Mouse (Mus musculus) heart, postnatal 14 days (tissue): Measurements from ENCODE around the gene Rnf216. TPM values are rescaled to one million over a fixed set of nuclear protein-coding genes. Genes with fewer than 3 reads are reported as not detected.
A peak's percentile ranks its signal among the peaks of the same experiment; 100 is the strongest.

ENCODE experiments used
- DNase-seq, 2 experiments: peaks; one replicate each; pipeline ENCODE4 v3.0.0; 2021 to 2022
- intact Hi-C: fragments of 180-260 bp; cut with DNase I; formaldehyde crosslinking; loops from one replicate; pipeline ENCODE4 v1.15.1; 2025
- total RNA-seq, 2 experiments: library from RNA; stranded (reverse); gene quantifications; 2 replicates each; pipeline ENCODE4 v1.2.3; 2021

Gene Rnf216
- total RNA-seq, 2 experiments from 2014 or later, result 25.7 to 29.4 TPM

- DNase-seq, result no peak
- intact Hi-C loops, result no loop called here
These were observed 80.1 kb downstream of the Rnf216 start for GRCm38 (mm10) chr5:143032639-143033146.

GRCm38 (mm10) chr5:143031681-143032080, 81.1 kb downstream of the Rnf216 start:
- intact Hi-C loops, result no loop called here
- no peak for DNase-seq

DNA sequence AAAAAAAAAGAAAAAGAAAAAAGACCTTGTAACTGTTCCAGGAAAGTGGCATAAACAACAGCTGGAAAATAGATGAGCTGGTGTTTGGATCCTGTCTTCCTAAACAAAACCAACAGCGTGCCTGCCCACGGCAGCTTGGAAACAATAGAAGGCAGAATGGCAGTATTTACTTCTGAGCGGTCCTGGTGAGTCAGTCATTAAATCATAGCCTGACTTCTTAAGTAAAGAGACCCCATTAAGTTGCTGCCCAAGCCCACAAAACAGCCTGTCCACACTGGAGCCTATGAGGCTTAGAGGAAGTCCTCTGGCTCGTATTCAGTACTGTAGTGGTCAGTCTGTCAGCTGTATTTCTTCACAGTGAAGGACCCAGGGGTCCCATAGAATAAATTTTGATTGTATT, 81.6 kb downstream of the Rnf216 start:
- intact Hi-C loops, result no loop called here

DNA sequence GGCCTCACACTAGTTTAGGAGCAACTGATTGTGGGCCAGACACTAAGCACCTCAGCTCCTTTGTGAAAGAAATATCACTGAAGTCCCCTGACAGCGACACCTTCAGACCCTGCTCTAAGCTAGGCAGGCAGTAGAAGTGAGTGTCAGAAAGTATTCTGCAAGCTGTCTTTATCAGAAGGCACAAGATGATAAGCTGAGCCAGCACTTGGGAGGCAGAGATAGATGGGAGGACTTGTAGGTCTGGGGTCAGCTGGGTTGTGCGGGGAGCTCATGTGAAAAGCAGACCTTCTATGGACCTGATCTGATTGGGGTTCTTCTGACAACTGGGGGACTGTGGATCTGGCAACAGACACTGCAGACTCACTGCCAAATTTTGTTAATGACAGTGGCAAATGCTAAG, 88.9 kb downstream of the Rnf216 start:
- intact Hi-C loops, result no loop called here
- no peak for DNase-seq

More for the DNA sequence above, 81.6 kb downstream of the Rnf216 start:
- no peak for DNase-seq

GRCm38 (mm10) chr5:143022956-143023355, 89.8 kb downstream of the Rnf216 start:
- no peak for DNase-seq
- intact Hi-C loops, result no loop called here

GRCm38 (mm10) chr5:143017401-143017800, 95.4 kb downstream of the Rnf216 start:
- no peak for DNase-seq
- intact Hi-C loops, result loop anchor here (5.0 kb wide), 1 partner anchor 55 kb away; the partner anchor contains the start of gene Fscn1

DNA sequence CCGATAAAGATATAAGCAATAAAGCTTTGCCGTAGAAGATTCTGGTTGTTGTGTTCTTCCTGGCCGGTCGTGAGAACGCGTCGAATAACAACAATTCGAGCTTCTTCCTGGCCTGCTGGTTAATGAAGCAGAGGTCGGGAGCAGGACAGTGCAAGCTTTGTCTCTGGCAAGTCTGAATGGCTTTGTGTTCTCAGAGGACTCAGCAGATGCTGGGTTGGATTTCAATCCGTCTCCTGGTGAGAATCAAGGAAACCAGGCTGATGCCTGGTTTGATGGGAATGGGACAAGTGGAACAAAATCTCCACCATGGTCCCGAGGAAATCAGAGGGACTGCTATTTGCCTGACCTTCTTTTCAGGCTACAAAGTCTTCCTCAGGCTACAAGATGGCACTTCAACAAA, 103.4 kb downstream of the Rnf216 start:
- no peak for DNase-seq
- intact Hi-C loops, result no loop called here

DNA sequence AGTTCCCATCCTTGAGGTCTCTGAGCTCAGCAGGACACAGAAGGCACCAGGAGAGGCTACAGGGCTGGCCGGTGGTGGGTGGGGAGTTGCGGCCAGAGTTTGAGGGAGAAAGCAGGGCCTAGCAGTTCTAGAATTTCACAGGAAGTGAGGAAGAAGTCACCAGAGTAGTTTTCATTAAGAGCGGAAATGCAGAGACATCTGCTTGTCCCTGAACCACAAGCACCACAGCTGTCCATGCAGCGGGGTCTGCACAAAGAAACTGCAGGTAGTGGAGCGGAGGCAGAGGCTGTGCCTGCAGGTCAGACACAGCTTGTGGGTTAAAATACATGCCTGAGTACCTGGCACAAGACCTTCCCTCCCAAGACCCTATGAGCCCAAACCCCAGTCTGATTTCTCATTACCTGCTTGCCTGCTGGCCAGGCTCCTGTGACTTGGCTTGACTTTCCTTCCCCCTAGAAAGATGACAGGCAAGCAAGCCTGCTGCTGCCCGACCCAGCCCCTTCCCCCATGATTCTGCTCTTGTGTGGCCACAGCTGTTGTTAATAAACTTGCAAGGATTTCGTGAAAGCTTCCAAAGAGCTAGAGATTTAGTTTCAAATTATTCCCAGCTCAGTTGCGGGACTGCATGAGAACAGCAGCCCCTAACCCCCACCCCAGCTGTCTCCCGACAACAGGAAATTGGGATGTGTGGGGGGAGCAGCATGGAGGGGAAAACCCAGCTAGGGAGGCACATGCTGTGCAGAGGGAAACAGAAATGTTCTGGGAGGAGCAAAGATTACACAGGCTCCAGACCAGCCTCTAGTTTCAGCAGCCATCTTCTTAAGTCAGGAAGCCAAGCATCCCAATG, 111.9 kb downstream of the Rnf216 start:
- DNase-seq, result peak; percentile 39 to 51
- intact Hi-C loops, result loop anchor here (5.0 kb wide), 1 partner anchor 39 kb away; the partner anchor contains the start of gene Fscn1

- no peak for DNase-seq
- intact Hi-C loops, result loop anchor here (5.0 kb wide), 1 partner anchor 38 kb away; the partner anchor contains the start of gene Fscn1
These were observed 112.7 kb downstream of the Rnf216 start for GRCm38 (mm10) chr5:143000091-143000490.

DNA sequence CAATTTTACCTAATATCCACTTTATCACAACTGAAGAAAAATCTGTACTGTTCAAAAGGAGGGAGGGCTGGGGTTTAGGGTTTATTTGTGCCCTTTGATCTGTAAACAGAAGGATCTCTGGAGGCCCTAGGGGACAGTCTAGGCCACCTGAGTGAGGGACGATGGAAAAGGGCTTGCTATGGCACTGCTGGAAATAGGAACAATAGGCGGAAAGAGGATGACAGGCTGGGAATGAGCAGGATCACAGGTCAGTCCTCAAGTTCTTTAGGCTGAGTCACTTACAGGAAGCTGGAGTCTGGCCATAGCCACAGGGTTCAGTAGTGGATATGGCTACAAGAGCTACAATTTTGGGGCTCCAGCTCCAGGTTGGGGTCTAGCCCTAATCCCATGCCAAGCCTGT, 114.6 kb downstream of the Rnf216 start:
- intact Hi-C loops, result no loop called here
- DNase-seq, result peak in 1 of 2 experiments; percentile 24

- intact Hi-C loops, result no loop called here
- no peak for DNase-seq
These were observed 115.3 kb downstream of the Rnf216 start for GRCm38 (mm10) chr5:142997526-142997925.

DNA sequence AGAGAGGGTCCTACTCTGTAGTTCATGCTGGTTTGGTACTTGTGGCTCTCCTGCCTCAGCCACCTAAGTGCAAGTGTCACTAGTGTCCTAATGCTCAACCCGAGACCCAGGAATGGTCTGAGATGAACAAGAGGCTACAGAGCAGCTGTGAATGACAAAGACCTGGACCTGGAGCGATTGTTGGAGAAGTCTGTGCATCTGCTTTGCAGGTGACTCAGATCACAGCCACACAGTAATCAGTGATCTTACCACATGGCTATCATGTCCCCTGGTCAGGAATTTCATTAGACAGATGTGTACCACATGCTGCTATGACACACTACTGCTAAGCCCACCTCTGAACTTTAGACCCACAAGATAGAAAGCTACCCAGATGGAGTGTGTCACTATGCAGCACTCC, 118.0 kb downstream of the Rnf216 start:
- intact Hi-C loops, result no loop called here
- DNase-seq, result no peak

- intact Hi-C loops, result no loop called here
- no peak for DNase-seq
These were observed 123.6 kb downstream of the Rnf216 start for GRCm38 (mm10) chr5:142989167-142989566.

GRCm38 (mm10) chr5:142988520-142988919, 124.3 kb downstream of the Rnf216 start:
- intact Hi-C loops, result no loop called here
- DNase-seq, result peak in 1 of 2 experiments; percentile 48

DNA sequence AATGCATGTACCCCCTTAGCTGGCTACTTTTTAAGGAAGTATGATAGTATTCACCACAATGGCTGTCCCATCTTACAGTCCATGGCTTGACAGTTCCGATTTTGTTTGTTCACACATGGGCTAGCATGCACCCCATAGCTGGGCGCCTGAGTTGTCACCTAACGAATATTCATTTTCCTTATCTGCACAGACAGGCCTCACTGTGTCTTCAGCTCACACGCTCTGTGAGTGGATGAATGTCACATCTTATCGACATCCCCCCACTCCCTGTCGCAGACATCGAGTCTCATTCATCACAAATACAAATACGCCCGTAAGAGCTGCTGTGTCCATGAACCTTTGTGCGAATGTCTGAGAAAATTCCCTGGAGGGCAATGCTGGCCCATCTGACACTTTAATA, 128.5 kb downstream of the Rnf216 start:
- intact Hi-C loops, result no loop called here
- DNase-seq, result no peak

GRCm38 (mm10) chr5:142983174-142983573, 129.6 kb downstream of the Rnf216 start:
- intact Hi-C loops, result no loop called here
- DNase-seq, result no peak

DNA sequence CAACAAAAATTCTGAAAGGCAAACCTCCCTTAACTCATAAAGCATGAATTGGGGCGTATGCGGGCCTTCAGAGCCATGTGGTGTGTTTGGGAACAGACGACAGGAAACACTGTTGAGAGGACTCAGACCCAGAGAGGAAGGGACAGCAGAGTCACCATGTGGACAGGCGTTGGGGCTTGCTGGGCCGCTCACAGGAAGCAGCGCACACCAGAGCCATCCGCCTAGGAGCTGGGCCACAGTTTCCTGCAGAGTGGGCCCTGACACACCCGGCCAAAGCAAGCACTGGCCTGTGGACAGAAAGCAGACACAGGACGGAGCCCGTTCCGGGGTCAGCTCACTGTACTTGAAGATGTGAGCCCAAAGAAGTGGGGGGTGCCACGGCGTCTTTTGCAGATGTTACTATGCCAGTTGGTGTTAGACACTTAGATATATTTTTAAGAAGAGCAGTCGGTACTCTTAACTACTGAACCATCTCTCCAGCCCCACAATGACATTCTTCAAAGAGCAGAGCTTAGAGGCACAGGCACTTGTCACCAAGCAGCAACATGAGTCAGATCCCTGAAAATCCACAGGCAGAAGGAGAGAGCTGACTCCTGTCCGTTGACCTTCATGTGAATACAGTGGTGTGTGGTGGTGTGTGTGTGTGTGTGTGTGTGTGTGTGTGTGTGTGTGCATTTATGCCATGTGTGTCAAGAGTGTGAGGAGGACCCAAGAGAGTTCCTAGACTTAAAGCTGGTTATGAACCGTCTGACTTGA, 130.6 kb downstream of the Rnf216 start:
- DNase-seq, result peak; percentile 40 to 52
- intact Hi-C loops, result no loop called here

DNA sequence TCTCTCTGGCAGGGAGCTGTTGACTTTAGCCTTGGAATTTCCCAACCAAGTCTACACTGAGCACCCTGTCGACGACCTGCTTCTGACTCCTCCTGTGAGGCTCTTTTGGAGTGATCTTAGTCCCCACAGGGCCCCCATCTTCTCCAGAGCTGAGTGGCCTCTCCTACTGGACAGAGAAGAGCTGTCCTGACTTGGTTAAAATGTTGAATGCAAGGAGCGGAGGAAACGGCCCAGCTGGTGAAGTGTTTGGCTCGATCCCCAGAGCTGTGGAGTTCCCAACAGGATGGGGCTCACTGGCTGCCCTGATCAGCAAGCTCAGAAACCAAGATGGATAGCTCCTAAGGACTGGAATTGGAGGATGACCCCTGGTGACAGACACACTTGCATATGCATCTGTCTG, 136.3 kb downstream of the Rnf216 start:
- intact Hi-C loops, result no loop called here
- DNase-seq, result peak; percentile 47 to 66

- intact Hi-C loops, result loop anchor here (1.0 kb wide), 1 partner anchor 37 kb away; no protein-coding TSS in a partner anchor
- peak; percentile 32 to 60 for DNase-seq
These were observed 138.1 kb downstream of the Rnf216 start for GRCm38 (mm10) chr5:142974598-142975121.

- intact Hi-C loops, result loop anchor here (1.0 kb wide), 1 partner anchor 37 kb away; no protein-coding TSS in a partner anchor
- DNase-seq, result no peak
These were observed 138.8 kb downstream of the Rnf216 start for GRCm38 (mm10) chr5:142973971-142974370.

GRCm38 (mm10) chr5:142968411-142968810, 144.4 kb downstream of the Rnf216 start:
- no peak for DNase-seq
- intact Hi-C loops, result no loop called here
